Mouse (Mus musculus) intestine, embryonic 15.5 days (tissue): ENCODE measurements around the gene Pdzd4. TPM values are rescaled to one million over a fixed set of nuclear protein-coding genes. Genes with fewer than 3 reads are reported as not detected.

Source experiments
- ATAC-seq: fragments of 200-750 bp; cut with Nextera tagmentation; 2 replicates; pipeline ENCODE4 v1.8.0; 2017; ENCODE audit warnings: moderate TSS enrichment, moderate library complexity
- H3K27ac ChIP-seq: fragments of 300-500 bp; sonication (generic); 2 replicates; pipeline ENCODE4 v1.5.1; 2015; ENCODE audit warnings: mild to moderate bottlenecking, inconsistent platforms
- H3K27me3 ChIP-seq: fragments of 300-500 bp; sonication (generic); replicated peaks from 2 replicates; pipeline ENCODE4 v1.6.1; 2015; ENCODE audit warnings: inconsistent platforms
- H3K36me3 ChIP-seq: fragments of 300-500 bp; sonication (generic); 2 replicates; pipeline ENCODE4 v1.6.1; 2015; ENCODE audit warnings: inconsistent platforms
- H3K4me1 ChIP-seq: fragments of 300-500 bp; sonication (generic); replicated peaks from 2 replicates; pipeline ENCODE4 v1.6.1; 2015; ENCODE audit warnings: inconsistent platforms
- H3K4me2 ChIP-seq: fragments of 300-500 bp; sonication (generic); replicated peaks from 2 replicates; pipeline ENCODE4 v1.6.1; 2015; ENCODE audit warnings: mild to moderate bottlenecking, inconsistent platforms
- H3K4me3 ChIP-seq: fragments of 300-500 bp; sonication (generic); replicated peaks from 2 replicates; pipeline ENCODE4 v1.5.1; 2015; ENCODE audit warnings: inconsistent platforms
- H3K9ac ChIP-seq: fragments of 300-500 bp; sonication (generic); 2 replicates; pipeline ENCODE4 v1.6.1; 2015; ENCODE audit warnings: inconsistent platforms
- H3K9me3 ChIP-seq: fragments of 300-500 bp; sonication (generic); 2 replicates; pipeline ENCODE4 v1.6.1; 2016; ENCODE audit warnings: inconsistent platforms
- WGBS: fragments of 180-500 bp; shearing (Covaris S2); methylation state at CpG from one replicate; pipeline ENCODE4 v1.1.7; 2015; 5-methylcytosine and 5-hydroxymethylcytosine counted together
- polyA plus RNA-seq: library from polyadenylated mRNA; unstranded; fragments of >200 nt; fragmentation: Nextera tagmentation; extraction: Ambion mirVana; gene quantifications from 2 replicates; pipeline ENCODE4 v1.2.1, GENCODE M21; 2015

Pdzd4 gene
- polyA plus RNA-seq, 1 experiment from 2014 or later: 0.57 TPM

DNA sequence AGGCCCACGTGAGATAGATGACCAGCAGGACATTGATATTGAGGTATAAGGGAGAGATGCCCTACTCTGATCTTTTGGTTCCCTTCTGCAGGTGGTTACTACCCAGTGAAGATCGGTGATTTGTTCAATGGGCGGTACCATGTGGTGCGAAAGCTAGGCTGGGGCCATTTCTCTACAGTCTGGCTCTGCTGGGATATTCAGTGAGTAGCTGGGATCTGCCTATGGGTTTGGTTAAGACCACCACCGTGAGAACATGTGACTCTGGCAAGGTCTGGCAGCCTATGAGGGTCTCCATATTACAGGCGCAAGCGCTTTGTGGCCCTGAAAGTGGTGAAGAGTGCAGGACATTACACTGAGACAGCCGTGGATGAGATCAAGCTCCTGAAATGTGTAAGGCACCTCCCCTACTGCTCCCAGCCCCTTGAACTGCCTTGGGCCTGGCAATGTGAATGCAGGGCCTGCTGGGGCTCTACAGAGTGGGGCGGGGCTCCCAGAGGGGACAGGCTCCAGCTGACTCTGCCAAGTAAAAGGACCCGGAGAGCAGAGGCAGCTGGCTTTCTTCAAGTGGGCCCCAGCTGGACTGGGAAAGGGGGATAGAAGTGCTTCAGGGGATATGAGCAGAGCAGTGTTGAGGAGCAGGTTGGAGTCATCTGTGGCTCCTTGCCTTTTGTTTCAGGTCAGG lies 49.8 kb downstream of the Pdzd4 start:
- no peaks in the 10 kb centered on the region for H3K4me1 ChIP-seq
- peak; percentile 79 for ATAC-seq
- no peaks in the 10 kb centered on the region for H3K36me3 ChIP-seq
- no peak overlapping the region for H3K4me3 ChIP-seq
- no peak overlapping the region for H3K27ac ChIP-seq
- no peak overlapping the region for H3K4me2 ChIP-seq
- WGBS: 68% methylated on average over 10 of the region's 10 CpGs
- no peaks in the 10 kb centered on the region for H3K27me3 ChIP-seq
- no peak overlapping the region for H3K9ac ChIP-seq
- H3K9me3 ChIP-seq: no peaks in the 10 kb centered on the region

DNA sequence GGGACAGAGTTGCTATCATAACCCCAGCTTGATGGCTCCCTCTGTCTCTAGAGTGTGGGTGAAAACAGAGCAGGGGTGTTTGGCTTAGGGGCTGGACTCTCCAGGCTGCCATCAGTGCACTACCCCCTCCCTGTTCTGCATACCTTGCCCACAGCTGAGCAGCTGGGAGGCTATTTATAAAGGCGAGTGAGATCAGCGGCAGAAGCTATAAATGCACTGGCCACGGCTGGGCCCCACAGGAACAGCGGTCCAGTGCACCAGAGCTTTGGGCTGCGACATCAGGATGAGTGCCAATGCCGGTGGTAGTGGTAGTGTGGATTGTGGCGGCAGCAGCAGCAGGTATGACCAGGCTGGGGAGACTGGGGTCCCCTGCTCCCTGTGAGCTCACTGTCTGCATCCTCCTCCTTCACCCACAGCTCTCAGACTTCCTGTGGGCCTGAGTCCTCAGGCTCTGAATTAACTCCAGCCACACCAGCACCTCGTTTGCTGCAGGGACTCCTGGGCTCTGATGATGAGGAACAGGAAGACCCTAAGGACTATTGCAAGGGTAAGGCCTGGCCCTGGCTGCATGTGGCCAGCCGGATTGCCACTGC lies 50.5 kb downstream of the Pdzd4 start, which contains the start of gene Srpk3:
TSS of gene Srpk3 (plus strand) at position 238 of the 593 bp plus-strand sequence.
- no peak within 1 kb of the TSS for H3K4me3 ChIP-seq
- no peak within 1 kb of the TSS for H3K27ac ChIP-seq
- no peak within 1 kb of the TSS for H3K4me2 ChIP-seq
- 48% methylated on average over 9 of the region's 9 CpGs for WGBS
- H3K27me3 ChIP-seq: no peaks in the 10 kb centered on the region
- H3K9me3 ChIP-seq: no peaks in the 10 kb centered on the region
- H3K36me3 ChIP-seq: no peaks in the 10 kb centered on the region
- ATAC-seq: no peak; the same call in 1 of the 2 replicates
- H3K4me1 ChIP-seq: no peaks in the 10 kb centered on the region
- H3K9ac ChIP-seq: no peak within 1 kb of the TSS

DNA sequence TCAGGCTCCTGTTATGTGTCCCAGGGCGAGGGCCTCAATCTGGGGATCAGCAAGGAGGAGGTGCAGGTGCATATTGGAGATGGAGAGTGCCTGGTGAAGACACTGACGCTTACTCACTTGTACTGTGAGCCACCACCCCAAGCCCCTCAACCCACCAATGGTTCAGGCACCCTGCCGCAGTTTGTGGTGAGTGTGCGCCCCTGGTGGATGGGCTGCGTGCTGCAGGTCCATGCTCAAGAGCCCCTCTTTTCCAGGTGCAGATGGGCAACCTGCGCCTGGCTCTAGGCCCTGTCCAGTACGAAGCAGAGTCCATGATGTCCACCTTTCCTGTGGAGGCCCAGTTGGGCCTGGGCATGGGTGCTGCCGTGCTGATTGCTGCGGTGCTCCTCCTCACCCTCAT lies 57.5 kb downstream of the Pdzd4 start:
- Histone ChIP-seq H3K36me3 (no peaks in the 10 kb centered on the region), H3K4me2 (no peak overlapping the region), H3K27ac (no peak overlapping the region), H3K9me3 (no peaks in the 10 kb centered on the region), H3K9ac (no peak overlapping the region), H3K27me3 (no peaks in the 10 kb centered on the region), H3K4me1 (no peaks in the 10 kb centered on the region), H3K4me3 (no peak overlapping the region)
- ATAC-seq: no peak
- WGBS: 65% methylated on average over 9 of the region's 9 CpGs

DNA sequence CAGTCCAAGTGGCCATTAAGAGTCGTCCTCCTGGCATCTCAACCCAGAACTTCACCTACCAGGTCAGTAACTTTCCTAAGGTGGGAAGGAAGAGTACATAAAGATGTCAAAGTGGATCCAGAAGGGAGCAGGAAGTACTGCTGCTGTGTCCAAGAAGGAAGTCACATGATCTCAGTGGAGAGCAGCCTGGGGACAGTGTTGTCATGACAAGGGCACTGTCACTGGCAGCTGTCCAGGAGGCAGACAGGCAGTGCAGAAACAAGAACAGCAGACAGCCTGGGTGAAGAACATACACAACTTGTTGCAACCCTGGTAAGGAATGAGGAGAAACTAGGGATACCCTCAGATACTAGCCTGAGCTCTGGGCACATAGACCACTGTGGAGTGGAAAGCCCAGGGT lies 59.5 kb downstream of the Pdzd4 start:
- H3K9me3 ChIP-seq: no peaks in the 10 kb centered on the region
- H3K4me2 ChIP-seq: no peak overlapping the region
- no peaks in the 10 kb centered on the region for H3K27me3 ChIP-seq
- no peak overlapping the region for H3K9ac ChIP-seq
- no peak overlapping the region for H3K4me3 ChIP-seq
- no peak overlapping the region for H3K27ac ChIP-seq
- H3K36me3 ChIP-seq: no peaks in the 10 kb centered on the region
- 73% methylated on average over 1 of the region's 1 CpGs for WGBS
- no peak for ATAC-seq
- no peaks in the 10 kb centered on the region for H3K4me1 ChIP-seq

DNA sequence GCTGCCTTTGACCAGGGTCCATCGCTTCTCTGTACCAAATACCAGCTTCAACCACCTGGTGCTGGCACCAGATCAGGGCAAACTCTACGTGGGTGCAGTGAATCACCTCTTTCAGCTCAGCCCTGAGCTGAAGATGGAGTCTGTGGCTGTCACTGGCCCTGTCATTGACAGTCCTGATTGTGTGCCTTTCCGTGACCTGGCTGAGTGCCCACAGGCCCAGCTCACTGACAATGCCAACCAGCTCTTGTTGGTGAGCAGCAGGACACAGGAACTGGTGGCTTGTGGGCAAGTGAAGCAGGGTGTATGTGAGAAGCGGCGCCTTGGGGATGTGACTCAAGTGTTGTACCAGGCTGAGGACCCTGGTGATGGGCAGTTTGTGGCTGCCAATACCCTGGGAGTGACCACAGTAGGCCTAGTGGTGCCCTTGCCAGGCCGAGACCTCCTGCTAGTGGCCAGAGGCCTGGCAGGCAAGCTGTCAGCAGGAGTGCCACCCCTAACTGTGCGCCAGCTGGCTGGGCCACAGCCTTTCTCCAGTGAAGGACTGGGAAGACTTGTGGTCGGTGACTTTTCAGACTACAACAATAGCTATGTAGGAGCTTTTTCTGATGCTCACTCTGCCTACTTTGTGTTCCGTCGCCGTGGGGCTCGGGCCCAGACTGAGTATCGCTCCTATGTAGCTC lies 66.0 kb downstream of the Pdzd4 start:
- H3K4me3 ChIP-seq: no peak overlapping the region
- no peak for ATAC-seq
- H3K4me1 ChIP-seq: no peaks in the 10 kb centered on the region
- H3K27ac ChIP-seq: no peak overlapping the region
- H3K9me3 ChIP-seq: no peaks in the 10 kb centered on the region
- peaks cover 6% of the 10 kb centered on the region for H3K27me3 ChIP-seq
- 88% methylated on average over 13 of the region's 13 CpGs for WGBS
- H3K9ac ChIP-seq: no peak overlapping the region
- H3K36me3 ChIP-seq: no peaks in the 10 kb centered on the region
- no peak overlapping the region for H3K4me2 ChIP-seq

DNA sequence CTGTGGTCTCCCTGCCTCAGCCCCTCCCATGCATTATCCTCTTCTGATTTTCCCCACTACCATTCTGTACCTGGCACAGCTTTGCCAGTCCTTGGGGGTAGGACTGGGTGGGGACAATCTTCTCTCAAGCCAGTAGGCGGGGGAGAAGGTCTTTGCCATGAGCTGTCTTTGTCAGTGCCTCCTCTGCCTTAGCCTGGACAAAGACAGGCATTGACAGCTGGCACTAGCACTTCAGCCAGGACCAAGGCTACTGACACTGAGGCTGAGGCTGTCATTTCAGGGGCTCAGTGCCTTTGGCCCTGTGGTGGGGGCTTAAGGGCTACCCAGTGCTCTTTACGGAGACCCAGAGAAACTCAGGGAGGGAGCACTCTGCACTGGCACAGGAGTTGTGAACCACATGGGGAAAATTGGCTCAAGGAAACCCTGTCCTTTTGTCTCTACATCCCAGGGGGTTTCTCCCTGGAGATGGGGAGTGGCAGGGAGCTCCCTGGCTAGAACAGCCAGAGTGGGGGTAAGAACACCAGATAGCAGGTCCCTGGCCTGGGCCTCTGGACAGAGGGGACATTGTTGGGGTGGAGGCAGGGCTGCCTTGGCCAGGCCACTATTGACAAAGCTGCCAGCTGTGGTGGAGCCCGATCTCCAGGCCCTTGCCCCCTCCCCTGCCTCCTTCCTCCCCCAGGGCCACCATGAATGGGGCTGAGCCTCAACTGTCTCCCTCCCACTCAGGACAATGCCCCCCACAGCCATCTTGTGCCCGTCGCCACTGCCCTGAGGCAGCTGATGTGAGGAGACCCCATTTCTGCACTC lies 68.2 kb downstream of the Pdzd4 start, which contains the start of gene Plxnb3:
TSS of gene Plxnb3 (plus strand) at position 757 of the 807 bp plus-strand sequence.
- no peak for ATAC-seq
- Histone ChIP-seq H3K4me3 (no peak within 1 kb of the TSS), H3K4me1 (no peaks in the 10 kb centered on the region), H3K27me3 (peaks cover 6% of the 10 kb centered on the region), H3K9me3 (no peaks in the 10 kb centered on the region), H3K4me2 (no peak within 1 kb of the TSS), H3K27ac (no peak within 1 kb of the TSS), H3K36me3 (no peaks in the 10 kb centered on the region), H3K9ac (no peak within 1 kb of the TSS)
- WGBS: 65% methylated on average over 5 of the region's 5 CpGs

DNA sequence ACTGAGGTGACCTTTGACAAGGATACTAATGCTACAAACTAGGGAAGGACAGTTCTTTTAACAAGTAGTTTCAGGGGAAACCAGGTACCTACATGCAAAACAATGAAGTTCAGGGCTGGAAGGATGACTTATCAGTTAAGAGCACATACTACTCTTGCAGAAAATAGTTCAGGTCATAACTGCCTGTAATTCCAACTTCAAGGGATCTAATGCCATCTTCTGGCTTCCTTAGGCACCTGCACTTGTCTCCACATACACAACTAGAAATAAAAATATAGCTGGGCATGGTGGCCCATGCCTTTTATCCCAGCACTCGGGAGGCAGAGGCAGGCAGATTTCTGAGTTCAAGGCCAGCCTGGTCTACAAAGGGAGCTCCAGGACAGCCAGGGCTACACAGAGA lies 75.8 kb downstream of the Pdzd4 start:
- Histone ChIP-seq H3K27ac (no peak overlapping the region), H3K4me3 (no peak overlapping the region), H3K4me2 (no peak overlapping the region), H3K4me1 (no peaks in the 10 kb centered on the region), H3K9me3 (no peaks in the 10 kb centered on the region), H3K27me3 (no peaks in the 10 kb centered on the region), H3K36me3 (no peaks in the 10 kb centered on the region), H3K9ac (no peak overlapping the region)
- no peak for ATAC-seq
- WGBS: 97% methylated on average over 1 of the region's 1 CpGs

DNA sequence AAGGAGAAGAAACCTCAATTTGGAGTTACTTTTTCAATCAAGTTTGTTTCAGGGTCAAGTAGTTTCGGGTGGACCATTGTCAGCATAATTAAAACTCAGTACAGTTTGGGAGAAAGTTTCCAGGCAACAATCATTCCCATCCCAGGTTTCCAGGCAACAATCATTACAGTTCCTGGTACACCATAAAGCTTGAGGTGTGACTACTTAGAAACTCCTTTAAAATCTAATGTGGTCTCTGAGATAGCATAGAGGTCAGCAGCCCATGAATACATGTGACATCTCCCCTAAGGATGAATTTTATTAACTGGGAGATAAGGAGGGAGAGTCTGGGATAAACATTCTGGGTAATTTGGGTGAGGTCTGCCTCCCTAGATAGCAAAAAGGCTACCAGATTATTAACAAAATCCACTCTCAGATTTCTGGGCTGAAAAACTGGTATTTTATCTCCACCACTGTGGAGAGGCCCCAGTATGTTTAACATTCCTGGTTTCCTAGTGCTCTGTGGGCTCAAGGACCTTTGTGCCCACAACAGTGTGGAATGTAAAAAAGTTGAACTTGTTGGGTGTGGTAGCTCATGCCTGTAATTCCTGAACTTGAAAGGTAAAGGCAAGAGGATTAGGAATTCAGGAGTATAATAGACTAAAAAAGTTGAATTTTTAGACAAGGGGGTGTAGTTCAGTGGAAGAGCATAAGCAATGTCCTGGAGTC lies 79.8 kb downstream of the Pdzd4 start:
- Histone ChIP-seq H3K4me1 (no peaks in the 10 kb centered on the region), H3K27me3 (no peaks in the 10 kb centered on the region), H3K4me2 (no peak overlapping the region), H3K27ac (no peak overlapping the region), H3K9me3 (no peaks in the 10 kb centered on the region), H3K9ac (no peak overlapping the region), H3K36me3 (no peaks in the 10 kb centered on the region), H3K4me3 (no peak overlapping the region)
- WGBS: 74% methylated on average over 1 of the region's 1 CpGs
- peak; percentile 61 for ATAC-seq

Other genes starting within 250 kb of the Pdzd4 start
- 10.7 and 11.0 TPM in 2 replicates for gene Dusp9, start 185.6 kb downstream of the Pdzd4 start, polyA plus RNA-seq
- gene Pnck, start 164.9 kb downstream of the Pdzd4 start, polyA plus RNA-seq: 12.4 and 12.7 TPM in 2 replicates
- gene Slc6a8, start 151.8 kb downstream of the Pdzd4 start, polyA plus RNA-seq: 7.1 and 9.1 TPM in 2 replicates
- 296 and 302 TPM in 2 replicates for gene Bcap31, start 108.8 kb downstream of the Pdzd4 start, polyA plus RNA-seq
- gene Abcd1, start 108.4 kb downstream of the Pdzd4 start, polyA plus RNA-seq: 18.5 and 20.2 TPM in 2 replicates
- 0.38 TPM in 2 replicates for gene Plxnb3, start 67.9 kb downstream of the Pdzd4 start, polyA plus RNA-seq
- gene Srpk3, start 50.6 kb downstream of the Pdzd4 start, polyA plus RNA-seq: 1.3 and 2.0 TPM in 2 replicates
- gene Idh3g, start 38.1 kb downstream of the Pdzd4 start, polyA plus RNA-seq: 217 and 251 TPM in 2 replicates
- gene Ssr4, start 37.9 kb downstream of the Pdzd4 start, polyA plus RNA-seq: 240 and 287 TPM in 2 replicates
- gene Avpr2, start 67.1 kb upstream of the Pdzd4 start, polyA plus RNA-seq: 0.05 and 0.25 TPM in 2 replicates
- gene L1cam, start 71.1 kb upstream of the Pdzd4 start, polyA plus RNA-seq: 9.0 and 9.4 TPM in 2 replicates
- 3.7 and 4.1 TPM in 2 replicates for gene Arhgap4, start 96.9 kb upstream of the Pdzd4 start, polyA plus RNA-seq
- 163 and 169 TPM in 2 replicates for gene Naa10, start 97.0 kb upstream of the Pdzd4 start, polyA plus RNA-seq
- gene Renbp, start 105.9 kb upstream of the Pdzd4 start, polyA plus RNA-seq: 154 and 197 TPM in 2 replicates
- 43.0 and 45.6 TPM in 2 replicates for gene Hcfc1, start 141.4 kb upstream of the Pdzd4 start, polyA plus RNA-seq
- 53.9 and 64.9 TPM in 2 replicates for gene Irak1, start 198.9 kb upstream of the Pdzd4 start, polyA plus RNA-seq